Mouse (Mus musculus): ENCODE results near the gene Akap1.
"Not testable (repeated sequence)": the region's sequence is repeated elsewhere in the genome, so short reads cannot be mapped to it uniquely, and the experiment has no call there.

The Akap1 gene

DNA sequence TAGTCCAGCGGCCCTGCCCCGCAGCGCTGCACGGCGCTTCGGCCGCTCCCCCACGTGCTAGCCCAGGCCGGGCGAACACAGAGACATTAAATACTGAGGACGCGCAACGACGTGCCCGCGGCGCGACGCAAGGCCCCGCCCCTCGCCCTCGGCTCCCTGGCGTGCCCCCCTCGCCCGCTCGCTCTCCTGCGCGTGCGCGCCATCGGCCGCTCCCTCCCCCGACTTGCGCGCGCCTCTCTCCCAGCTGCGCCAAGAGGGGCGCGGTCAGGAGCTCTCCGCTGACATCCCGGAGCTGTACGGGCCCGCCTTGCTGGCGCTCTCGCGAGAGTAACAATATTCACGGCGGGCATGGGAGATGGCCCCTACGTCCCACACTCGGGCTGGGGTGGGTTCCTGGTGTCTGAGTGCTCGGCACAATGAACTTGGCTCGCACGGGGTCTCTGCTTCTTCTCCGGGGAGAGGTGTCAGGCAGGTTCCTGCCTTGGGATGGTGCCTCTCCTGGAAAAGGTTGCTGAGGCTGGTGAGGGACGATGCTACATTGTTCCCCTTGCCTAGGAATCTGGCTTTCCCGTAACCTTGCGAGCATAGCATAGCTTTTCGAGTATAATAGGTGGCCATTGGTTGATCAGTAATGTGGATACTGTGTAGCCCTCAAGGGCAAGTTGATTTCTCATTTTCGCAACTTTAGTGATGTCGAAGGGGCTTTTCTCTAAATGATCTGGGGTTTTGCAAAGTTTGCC lies at the start of gene Akap1:
Akap1 (minus strand) TSS at position 129 of the 740 bp plus-strand sequence.
- peak; percentile 97 for DNase-seq (ENCODE audit: low spot score)

DNA sequence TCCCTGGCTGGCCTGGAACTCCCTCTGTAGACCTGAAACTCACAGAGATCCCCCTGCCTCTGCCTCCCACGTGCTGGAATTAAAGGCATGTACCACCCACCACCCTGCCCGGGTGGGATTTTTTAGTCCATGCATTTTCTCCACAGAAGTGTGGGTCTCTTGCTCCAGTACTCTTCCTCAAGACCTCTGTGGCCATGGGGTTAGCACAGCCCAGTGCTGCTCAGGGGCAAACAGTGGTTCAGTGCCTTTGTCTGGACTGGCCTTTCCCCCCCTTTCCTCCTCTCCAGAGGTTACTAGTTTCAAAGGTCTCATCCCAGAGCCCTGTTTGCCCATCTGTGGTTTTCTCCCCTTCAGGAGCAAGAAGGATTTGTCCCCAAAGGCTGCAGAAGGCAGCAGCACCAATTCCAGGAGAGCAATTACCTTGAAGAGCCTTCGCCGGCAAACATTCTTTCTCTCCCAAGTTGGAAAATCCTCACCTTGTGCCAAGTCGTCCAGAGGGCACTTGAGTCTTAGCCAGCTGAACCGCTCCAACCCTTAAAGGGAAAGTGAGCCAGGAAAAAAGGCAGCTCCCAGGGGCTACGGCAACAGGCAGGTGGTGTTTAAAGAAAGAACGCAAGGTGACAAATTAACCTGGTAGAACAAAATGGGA lies 45.1 kb upstream of the Akap1 start:
- peak; percentile 85 for DNase-seq (ENCODE audit: low spot score)

DNA sequence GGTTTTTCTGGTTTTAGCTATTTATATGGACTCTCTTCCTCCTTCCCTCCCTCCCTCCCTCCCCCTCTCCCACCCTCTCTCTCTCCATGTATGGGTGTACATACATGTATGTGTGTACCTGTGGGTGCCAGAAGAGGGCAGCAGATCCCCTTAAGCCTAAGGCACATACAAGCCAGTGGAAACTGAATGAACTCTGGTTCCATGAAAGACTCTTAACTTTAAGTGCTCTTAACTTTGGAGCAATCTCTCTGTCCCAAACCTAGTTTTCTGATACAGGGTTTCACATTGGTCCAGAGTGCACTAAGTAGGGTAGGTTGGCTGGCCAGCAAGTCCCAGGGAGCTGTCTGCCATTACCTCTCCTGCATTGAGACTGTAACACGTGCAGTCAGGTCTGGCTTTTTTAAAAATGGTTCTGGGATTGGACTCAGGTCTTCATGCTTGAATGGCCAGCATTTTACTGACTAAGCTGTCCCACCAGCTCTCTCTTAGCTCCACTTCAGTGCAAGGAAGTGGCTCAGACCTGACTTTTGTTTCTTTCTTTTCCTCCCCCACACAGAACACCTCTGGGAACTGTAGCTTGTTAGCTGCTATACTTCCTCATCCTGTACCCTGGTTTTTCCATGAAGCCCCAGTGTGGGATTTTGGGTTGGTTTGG lies 44.3 kb upstream of the Akap1 start:
- DNase-seq (ENCODE audit: low spot score) = no peak

DNA sequence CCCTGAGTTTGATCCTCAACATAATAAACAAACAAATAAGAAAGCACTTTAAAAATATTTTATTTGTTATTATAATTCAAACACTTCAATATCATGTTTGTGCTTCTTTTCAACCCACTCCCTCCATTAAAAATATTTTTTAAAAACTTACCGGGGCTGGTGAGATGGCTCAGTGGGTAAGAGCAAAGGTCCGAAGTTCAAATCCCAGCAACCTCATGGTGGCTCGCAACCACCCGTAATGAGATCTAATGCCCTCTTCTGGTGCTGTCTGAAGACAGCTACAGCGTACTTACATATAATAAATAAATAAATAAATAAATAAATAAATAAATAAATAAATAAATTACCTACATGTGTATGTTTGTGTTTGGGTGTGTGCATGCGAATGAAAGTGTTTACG lies 43.5 kb upstream of the Akap1 start:
- DNase-seq (ENCODE audit: low spot score) = no peak

DNA sequence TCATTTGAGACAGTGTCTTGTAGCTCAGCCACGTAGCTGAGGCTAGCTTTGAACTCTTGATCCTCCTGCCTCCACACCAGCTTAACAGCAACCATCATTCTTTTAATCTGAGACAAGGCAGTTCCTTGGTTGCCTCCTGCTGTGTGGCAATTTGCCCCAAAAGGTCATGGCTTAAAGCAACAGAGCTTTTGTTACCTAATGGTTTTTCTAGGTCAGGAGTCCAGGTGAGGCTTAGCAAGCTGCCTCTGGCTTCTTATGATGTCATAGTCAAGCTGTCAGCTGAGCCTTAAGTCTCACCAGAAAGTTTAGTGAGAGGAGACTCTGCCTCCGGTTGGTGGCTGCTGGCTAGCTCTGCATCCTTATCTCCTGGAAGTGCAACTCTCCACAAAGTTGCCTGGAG lies 41.2 kb upstream of the Akap1 start:
- peak; percentile 35 for DNase-seq (ENCODE audit: low spot score)

DNA sequence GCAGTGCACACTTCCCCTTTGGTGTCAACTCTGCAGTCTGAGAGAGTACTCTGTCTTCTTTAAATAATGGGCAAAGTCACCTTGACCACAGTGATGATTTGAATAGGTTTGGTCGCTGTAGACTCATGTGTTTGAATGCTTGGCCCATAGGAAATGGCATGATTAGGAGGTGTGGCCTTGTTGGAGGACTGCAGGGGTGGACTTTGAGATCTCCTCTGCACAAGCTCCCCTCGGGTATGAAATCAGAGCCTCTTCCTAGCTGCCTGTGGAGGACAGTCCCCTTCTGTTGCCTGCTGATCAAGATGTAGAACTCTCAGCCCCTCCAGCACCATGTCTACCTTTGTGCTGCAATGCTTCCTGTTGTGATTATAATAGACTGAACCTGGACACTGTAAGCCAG lies 39.7 kb upstream of the Akap1 start:
- DNase-seq (ENCODE audit: low spot score) = no peak

DNA sequence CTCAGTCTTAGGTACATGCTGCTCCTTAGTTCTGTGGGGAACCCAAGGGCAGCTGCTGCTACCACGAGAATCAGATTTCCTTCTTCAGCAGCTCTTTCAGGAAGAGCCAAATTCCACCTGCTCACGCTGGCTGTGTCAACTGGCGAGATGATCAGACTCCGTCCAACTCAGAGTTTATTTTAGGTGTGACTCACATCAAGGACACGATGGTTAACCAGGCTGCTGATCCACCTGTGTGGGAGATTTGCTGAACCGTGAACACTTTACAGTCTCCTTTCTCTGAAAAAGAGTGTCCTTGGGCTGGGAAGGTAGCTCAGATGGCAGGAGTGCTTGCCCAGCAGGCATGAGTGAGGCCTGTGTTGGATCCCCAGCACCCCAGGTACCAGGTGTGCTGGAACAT lies 38.4 kb upstream of the Akap1 start:
- no peak for DNase-seq (ENCODE audit: low spot score)

DNA sequence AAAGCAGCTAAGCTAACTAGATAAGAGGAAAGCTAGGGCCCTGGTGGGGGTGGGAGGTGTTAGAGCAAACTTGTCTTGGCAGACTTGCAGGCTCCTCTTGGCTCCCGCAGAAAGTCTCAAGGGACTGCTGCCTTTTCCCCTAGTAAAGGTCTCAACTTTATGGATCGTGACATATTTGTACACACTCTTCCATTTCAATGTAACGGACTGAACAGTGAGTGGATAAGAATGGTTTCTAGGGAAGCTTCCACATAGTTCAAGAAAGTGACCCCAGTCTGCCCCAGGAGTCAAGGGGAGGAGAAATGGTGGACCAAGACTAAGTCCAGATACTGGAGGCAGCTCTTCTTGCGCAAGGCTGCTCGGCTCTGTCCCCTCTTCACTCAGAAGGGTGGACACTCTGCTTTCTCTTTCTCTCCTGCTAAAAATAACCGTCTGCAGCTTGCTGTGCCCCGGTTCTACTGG lies 37.0 kb upstream of the Akap1 start:
- peak; percentile 90 for DNase-seq (ENCODE audit: low spot score)

DNA sequence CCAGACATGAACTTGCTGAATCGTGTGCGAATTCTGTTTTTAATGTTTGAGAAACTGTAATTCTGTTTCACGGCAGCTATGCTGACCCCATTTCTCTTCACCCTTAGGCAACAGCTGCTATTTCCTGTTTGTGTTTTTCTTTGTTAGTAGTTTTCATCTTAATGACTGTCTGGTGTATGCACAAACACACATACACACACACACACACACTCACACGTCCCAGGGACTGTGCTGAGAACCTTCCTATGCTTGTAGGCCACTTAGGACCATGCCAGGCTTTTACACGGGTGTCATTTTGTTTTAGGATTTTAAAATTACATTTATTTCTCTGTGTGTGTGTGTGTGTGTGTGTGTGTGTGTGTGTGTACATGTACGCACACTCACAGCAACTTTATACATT lies 35.2 kb upstream of the Akap1 start:
- DNase-seq (ENCODE audit: low spot score) = no peak

DNA sequence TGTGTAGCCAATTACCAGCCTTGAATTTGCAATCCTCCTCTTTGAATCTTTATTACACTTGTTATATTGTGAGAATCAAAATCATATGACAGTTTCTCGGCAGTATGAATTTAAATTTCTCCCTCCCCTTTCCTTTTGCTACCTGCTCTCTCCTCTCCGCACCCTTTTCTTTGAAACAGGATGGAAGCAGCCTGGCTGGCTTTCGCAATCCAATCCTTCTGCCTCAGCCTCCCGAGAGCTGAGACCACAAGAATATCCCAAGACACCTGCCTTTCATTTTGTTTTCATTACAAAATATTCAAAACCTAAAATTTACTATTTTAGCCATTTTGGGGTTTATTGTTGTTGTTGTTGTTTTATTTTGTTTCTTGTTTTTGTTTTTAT lies 34.0 kb upstream of the Akap1 start:
- DNase-seq (ENCODE audit: low spot score) = no peak

DNA sequence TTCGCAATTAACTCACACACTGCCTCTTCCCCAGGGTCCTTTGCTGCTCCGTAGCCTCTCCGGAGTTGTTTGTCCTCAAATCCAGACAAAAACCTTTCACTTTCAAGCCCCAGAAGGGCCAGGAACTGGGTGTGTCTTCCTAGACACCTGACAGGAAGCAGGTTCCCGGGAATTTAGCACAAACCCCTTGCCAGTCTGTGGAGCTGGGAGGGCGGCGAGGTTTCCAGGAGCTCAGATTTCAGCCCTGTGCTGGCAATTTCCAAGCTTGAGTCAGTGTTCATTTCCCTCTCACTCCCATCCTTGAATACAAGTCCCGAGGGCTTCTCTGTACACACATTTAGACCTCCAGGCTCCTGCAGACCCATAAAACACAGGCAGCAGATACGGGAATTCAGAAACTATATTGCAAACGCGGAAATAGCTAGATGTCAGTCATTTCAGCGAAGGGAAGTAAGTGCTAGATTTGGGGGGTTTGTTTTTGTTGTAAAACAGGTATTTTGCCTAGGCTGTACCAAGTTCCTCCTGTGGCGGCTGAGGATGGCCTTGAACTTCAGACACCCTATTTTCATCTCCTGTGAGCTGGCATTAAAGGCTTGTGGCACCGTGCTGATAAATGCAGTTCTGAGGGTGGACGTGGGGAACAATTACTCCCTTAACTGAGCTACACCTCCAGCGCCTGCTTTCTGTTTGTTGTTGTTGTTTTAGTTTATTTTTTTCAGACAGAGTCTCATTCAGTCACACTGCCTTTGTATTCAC lies 33.4 kb upstream of the Akap1 start:
- no peak for DNase-seq (ENCODE audit: low spot score)

DNA sequence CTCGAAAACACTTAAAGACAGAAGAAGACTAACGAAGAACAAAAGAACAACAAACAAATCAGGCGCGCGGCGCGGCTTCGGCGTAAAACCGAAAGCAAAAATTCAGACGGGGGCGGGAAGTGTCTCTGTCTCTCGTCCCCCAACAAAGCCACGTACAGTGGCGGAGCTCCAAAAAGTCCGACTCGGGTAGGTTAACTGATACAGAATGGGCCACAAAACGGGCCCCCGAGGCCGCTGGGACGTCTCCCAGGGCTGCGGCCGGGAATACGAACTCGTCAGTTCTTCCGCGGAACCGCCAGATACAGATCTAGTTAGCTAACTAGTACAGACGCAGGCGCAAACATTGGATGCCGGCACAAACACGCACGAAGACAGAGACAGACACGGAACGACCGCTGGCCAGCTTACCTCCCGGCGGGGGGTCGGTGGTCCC lies 31.4 kb upstream of the Akap1 start:
- DNase-seq (ENCODE audit: low spot score) = not testable (repeated sequence)

DNA sequence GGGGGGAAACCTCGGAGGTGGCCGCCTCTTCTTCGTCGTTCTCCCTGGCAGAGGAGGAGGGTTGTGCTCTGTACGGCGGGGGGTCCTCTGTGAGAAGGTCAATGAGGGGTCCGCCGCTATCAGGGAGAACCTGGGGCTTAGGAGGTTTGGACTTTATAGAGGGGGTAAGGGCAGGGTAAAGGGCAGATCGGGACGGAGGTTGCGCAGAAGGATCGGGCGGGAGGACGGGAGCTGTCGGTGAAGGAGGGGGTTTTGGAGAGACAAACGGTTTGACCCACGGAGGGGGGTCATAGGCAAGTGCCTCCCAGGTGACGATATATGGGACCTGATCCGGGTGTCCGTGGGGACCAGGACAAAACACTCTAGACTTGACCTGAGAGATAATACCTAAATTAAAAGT lies 30.8 kb upstream of the Akap1 start:
- not testable (repeated sequence) for DNase-seq (ENCODE audit: low spot score)

DNA sequence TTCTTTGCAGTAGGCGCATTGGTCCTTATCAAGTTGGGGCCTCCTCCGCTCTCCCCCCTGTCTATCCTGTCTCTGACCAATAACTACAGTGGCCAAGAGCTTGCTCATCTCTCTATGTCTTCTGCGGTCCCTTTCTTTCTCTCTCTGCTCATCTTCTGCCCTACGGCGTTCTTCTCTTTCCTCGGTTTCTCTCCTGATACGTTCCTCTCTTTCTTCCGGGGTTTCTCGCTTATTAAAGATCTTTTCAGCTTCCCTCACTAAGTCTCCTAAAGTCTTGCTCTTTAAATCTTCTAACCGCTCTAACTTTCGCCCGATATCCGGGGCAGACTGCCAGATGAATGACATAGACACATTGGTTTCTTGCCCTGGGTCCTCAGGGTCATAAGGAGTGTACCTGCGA lies 29.9 kb upstream of the Akap1 start:
- DNase-seq (ENCODE audit: low spot score) = not testable (repeated sequence)

DNA sequence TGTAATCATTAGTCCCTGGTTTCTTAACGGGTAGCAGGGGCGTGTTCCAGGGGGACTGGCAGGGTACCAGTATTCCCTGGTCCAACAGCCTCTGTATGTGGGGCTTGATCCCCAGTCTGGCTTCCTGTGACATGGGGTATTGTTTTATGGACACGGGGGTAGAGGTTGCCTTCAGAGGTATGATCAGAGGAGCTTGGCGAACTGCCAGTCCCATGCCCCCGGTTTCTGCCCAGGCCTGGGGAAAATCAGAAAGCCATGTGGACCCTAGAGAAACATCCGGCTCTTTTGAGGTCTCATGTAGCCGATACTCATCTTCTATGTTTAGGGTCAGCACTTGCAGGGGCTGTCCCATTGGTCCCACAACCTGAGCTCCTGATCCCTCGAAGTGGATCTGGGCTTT lies 29.1 kb upstream of the Akap1 start:
- not testable (repeated sequence) for DNase-seq (ENCODE audit: low spot score)

DNA sequence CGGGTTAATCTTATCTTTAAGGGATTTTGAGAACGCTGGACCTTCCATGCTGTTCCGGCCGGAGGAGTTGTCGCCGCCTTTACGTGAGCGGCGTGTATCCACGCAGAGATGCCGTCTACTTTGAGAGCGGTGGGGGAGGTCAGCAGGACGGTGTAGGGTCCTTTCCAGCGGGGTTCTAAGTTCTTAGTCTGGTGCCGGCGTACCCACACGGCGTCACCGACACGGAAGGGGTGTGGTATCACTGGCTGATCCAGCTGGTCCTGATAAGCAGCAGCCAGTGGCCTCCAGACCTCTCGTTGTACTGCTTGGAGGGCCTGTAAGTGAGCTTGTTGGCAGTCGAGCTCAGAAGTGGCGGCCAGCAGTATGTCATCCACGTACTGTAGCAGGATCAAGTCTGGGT lies 28.4 kb upstream of the Akap1 start:
- not testable (repeated sequence) for DNase-seq (ENCODE audit: low spot score)

DNA sequence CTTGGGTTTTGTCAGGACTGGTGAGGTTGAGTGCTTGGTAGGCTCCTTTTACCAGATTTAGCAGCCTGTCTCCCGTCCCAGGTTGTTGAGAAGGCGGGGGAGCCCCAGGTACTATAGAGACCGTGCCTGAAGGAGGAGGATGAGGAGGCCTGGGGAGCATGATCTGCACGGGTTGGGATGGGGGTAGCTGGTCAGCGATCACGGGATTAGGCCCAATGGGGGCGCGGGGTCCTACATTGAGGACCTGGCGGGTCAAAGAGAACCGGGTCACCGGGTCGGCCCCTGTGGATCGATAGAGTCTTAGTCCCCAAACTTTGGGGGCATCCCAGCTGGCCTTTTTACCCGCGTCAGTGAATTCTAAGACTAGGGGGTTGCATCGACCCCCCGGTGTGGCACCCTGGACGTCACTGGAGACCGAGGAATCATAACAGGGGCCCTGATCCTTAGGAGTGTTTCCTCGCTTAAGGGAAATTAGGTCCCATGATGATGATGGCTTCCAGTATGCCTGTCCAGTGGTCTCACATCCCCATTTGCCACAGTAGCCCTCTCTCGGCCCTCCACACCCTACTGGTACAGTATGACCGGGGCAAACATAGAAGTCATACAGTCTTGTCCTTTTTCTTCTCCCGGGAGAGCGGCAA lies 27.7 kb upstream of the Akap1 start:
- not testable (repeated sequence) for DNase-seq (ENCODE audit: low spot score)

DNA sequence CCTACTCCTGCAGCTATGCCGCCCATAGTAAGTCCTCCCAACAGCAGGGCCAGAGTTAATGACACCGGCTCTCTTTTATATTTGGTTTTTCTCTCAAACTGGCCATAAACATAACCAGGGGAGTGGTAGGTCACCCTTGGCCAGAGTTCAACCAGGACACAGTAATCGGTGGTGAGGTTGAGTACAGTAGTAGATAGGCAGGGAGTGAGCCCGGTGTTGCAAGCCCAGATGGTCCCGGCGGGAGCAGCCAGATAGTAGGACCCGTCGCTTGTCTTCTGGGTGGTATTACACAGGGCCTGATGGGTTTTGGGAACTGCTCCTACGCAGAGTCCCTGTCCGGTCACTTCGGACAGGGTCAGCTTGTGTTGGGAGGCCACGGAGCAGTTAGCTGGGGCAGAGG lies 27.1 kb upstream of the Akap1 start:
- DNase-seq (ENCODE audit: low spot score) = not testable (repeated sequence)

DNA sequence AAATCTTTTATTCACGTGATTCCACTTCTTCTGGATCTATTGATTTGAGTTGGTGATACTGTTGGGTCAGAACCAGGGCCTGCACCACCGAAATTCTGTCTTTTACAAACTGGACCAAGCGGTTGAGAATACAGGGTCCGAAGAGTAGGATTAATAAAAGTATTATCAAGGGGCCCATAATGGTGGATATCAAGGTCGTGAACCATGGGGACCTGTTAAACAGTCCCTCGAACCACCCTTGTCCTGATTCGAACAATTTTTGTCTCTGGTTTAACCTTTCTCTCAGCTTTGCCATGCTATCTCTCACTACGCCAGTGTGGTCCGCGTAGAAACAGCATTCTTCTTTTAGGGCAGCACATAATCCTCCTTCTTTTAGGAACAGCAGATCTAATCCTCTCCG lies 26.5 kb upstream of the Akap1 start:
- DNase-seq (ENCODE audit: low spot score) = not testable (repeated sequence)

DNA sequence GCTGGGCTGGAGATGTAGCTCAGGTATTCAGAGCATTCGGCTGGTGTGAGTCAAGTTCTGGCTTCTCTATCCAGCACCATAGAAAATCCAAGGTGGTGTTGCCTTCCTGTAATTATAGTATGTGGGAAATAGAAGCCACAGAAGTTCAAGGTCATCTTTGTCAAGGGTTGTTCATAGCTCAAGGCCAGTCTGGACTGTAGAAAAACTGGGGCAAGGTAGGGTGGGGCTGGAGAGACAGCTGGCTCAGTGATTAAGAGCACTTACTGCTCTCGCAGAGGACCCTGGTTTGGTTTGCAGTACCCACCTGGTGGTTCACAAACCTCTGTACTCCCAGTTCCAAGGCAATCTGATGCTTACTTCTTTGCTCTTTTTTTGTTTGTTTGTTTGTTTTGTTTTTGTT lies 24.6 kb upstream of the Akap1 start:
- DNase-seq (ENCODE audit: low spot score) = no peak

DNA sequence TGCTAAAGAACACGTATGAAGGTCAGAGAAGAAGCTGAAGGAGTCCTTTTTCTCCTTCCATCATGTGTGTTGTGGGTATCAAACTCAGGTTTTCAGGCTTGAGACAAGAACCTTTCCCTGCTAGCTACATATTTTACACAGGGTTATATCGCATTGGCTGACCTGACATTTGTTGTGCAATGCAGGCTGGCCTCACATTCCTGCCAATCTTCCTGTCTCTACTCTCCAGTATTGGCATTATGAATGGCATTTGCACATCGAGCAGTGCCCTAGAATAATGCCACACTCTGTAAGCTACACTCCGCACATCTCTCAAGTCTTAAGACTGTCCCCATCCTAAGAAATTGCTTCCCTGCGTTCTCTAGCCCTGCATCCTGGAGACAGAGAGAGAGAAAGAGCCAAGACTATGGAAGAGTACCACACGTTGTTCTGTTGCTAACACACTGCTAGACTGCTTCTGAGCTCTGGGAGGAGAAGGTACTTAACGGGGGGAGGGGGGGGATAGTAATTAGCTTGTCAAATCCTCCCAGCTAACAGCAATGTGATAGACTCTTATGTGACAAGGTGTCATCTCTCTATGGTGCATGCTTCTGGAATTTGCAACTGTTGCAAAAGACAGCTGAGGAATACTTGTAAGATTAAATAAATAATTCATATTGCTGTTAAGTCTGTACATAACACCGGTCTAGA lies 20.1 kb upstream of the Akap1 start:
- DNase-seq (ENCODE audit: low spot score) = peak; percentile 67

Measured in adipocyte (in vitro differentiated cells).